ENCODE assay signal across 11 mouse cellular contexts in the genomic region with DNA sequence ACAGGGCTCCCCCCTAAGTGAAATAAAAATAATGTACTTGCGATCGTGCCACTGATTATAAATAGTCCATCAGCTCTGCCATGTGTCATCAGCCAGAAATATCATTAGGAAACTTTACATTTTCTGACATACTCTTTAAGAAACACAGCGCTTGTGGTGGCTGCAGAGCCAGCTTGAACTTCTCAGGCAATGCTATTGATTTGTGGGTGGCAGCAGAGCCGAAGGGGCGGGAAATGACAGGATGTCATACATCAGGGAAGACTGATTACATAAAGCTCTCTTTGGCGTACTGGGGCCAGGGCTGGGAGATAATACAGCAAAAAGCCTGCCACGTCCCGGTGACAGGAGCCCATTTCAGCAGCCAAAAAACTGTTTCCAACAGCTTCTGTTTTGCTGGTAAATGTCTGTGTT.
A peak's percentile ranks its signal among the peaks of the same experiment; 100 is the strongest.
DNase-seq lines count a peak whose midpoint lies in the region; ATAC-seq lines count a peak whose summit lies in the region.
"Had no signal": no experiment of that assay in that cellular context is flagged by ENCODE, and none has a peak within 500 bp of the region (broad histone marks: within the 10 kb centered on the region; RNA-seq: fewer than 3 reads in every experiment).

No protein-coding gene starts in this region.

- no peak overlapping the region for H3K27ac ChIP-seq in heart, embryonic 13.5 days (replicated peaks)
- peak overlapping the region; percentile 3; the same call in 1 of the 2 replicates for H3K27ac ChIP-seq in liver, embryonic 11.5 days (ENCODE audit: low read depth, low read length)
- H3K27ac ChIP-seq: forebrain, embryonic 10.5 days had no signal

- ATAC-seq in heart, embryonic 13.5 days (ENCODE audit: extremely low read depth, insufficient number of reproducible peaks, low FRiP score, low TSS enrichment), result no peak
- peak; percentile 78 for ATAC-seq in liver, embryonic 11.5 days (replicated peaks; ENCODE audit: low FRiP score)

- no peak for DNase-seq in heart, adult 9 months (ENCODE audit: low spot score in 2 of 2)
- peak; percentile 34 for DNase-seq in c-Kit-negative CD71-positive TER-119-positive erythroid progenitor cells, embryonic 14.5 days (ENCODE audit: low read depth, low spot score)
- peak; percentile 27 to 29 for DNase-seq in cerebellum, postnatal 25 days
- DNase-seq in liver, embryonic 11.5 days (ENCODE audit: low spot score), result no peak
- no peak for DNase-seq in adipocyte (ENCODE audit: low spot score)
- no peak for DNase-seq in spleen, postnatal 4 days (ENCODE audit: low spot score in 2 of 2)
- DNase-seq: heart, adult 18-20 months; lung, postnatal 14 days; retina, postnatal 1 day had no signal

- no peak overlapping the region for H3K4me3 ChIP-seq in heart, embryonic 13.5 days
- no peak overlapping the region; the same call in 1 of the 2 replicates for H3K4me3 ChIP-seq in liver, embryonic 11.5 days (ENCODE audit: low read depth, low read length)
- H3K4me3 ChIP-seq: forebrain, embryonic 10.5 days had no signal

- no peaks in the 10 kb centered on the region for H3K27me3 ChIP-seq in heart, embryonic 13.5 days (replicated peaks)
- H3K27me3 ChIP-seq in liver, embryonic 11.5 days (replicated peaks; ENCODE audit: control insufficient read depth, insufficient read depth, low read length), result no peaks in the 10 kb centered on the region

- H3K36me3 ChIP-seq in heart, embryonic 13.5 days, result no peaks in the 10 kb centered on the region
- no peaks in the 10 kb centered on the region for H3K36me3 ChIP-seq in liver, embryonic 11.5 days (ENCODE audit: control insufficient read depth, insufficient read depth, low read length)

- no peaks in the 10 kb centered on the region for H3K9me3 ChIP-seq in heart, embryonic 13.5 days
- H3K9me3 ChIP-seq in liver, embryonic 11.5 days (ENCODE audit: control insufficient read depth, low read length), result no peaks in the 10 kb centered on the region
- H3K9me3 ChIP-seq: forebrain, embryonic 10.5 days had no signal

- peaks cover 33% of the 10 kb centered on the region for H3K4me1 ChIP-seq in heart, embryonic 13.5 days
- peaks cover 16% of the 10 kb centered on the region for H3K4me1 ChIP-seq in liver, embryonic 11.5 days (replicated peaks; ENCODE audit: control insufficient read depth, insufficient read depth, low read length)

- WGBS in heart, embryonic 13.5 days, result 34% methylated on average over 8 of the region's 8 CpGs
- WGBS in liver, embryonic 11.5 days, result 31% methylated on average over 8 of the region's 8 CpGs

- no peak overlapping the region for H3K9ac ChIP-seq in heart, embryonic 13.5 days
- H3K9ac ChIP-seq in liver, embryonic 11.5 days (ENCODE audit: low read depth, low read length), result peak overlapping the region; percentile 26; the same call in 1 of the 2 replicates

- peak overlapping the region; percentile 13; the same call in 1 of the 2 replicates for H3K4me2 ChIP-seq in heart, embryonic 13.5 days
- H3K4me2 ChIP-seq in liver, embryonic 11.5 days, result peak overlapping the region; percentile 38

Comparison
In these comparisons a context has a peak if more than half of its experiments do, and no peak if none do; other contexts are left out.
1. DNase-seq: peak in c-Kit-negative CD71-positive TER-119-positive erythroid progenitor cells, embryonic 14.5 days (single experiment) and cerebellum, postnatal 25 days (2 of 2); none in heart, adult 9 months (0 of 2), liver, embryonic 11.5 days (single experiment), adipocyte (single experiment) and spleen, postnatal 4 days (0 of 2).